Mouse (Mus musculus): ENCODE data around the gene Qser1. TPM values are rescaled to one million over a fixed set of nuclear protein-coding genes. Genes with fewer than 3 reads are reported as not detected.
"Not testable (repeated sequence)": the region's sequence is repeated elsewhere in the genome, so short reads cannot be mapped to it uniquely, and the experiment has no call there.

Qser1 gene
- 10 to 100 TPM in 1 of 2 experiments, 1 to 10 TPM in 1; 9.8 to 11.3 TPM for total RNA-seq (2021)
- long read RNA-seq, experiment 1, partial matches to known transcripts, result 1 of 3 reads
- long read RNA-seq, experiment 1, other reads (novel, unspliced or antisense), result 2 of 3 reads
- long read RNA-seq, experiment 2, partial matches to known transcripts, result 0 of 2 reads
- long read RNA-seq, experiment 2, other reads (novel, unspliced or antisense), result 2 of 2 reads

DNA sequence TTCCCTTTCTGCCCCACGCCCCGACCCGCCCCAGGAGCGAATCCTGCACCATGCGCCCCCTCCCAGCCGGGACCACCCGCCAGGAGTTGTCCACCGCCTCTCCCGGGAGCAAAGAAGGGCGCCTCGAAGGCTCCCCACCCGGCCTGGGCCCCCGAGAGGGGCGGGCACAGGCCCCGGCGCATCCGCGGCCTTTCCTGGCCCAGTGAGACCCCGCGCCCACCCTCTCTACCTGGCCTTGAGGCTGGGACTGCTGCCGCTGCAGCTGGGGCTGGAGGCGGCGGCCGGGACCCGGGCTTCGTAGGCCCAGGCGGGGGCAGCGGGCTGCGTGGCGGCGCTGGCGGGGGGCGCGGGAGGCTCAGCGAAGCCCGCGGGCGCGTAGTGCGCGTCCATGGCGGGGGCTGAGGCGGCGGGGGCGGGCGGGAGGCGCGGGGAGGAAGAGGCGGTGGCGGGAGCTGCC is at the start of gene Qser1:
Gene Qser1, minus strand, starts transcription at position 390 of the 457 bp plus-strand sequence.
- H3K27ac ChIP-seq, result peak within 1 kb of the TSS; percentile 95
- DNase-seq (ENCODE audit: low spot score in 2 of 2), result peak in 1 of 2 experiments; percentile 20
- peak within 1 kb of the TSS; percentile 87 for H3K4me3 ChIP-seq
- TF ChIP-seq CTCF (conservative IDR thresholded peaks at IDR 0.05), result no peak

GRCm38 (mm10) chr2:104864176-104864860 is 47.8 kb upstream of the Qser1 start:
- Histone ChIP-seq H3K4me3 (no peak overlapping the region), H3K27ac (no peak overlapping the region)
- no peak for DNase-seq (ENCODE audit: low spot score in 2 of 2)
- no peak for TF ChIP-seq CTCF (conservative IDR thresholded peaks at IDR 0.05)

- TF ChIP-seq CTCF (conservative IDR thresholded peaks at IDR 0.05), result no peak
- DNase-seq (ENCODE audit: low spot score in 2 of 2), result no peak
- Histone ChIP-seq H3K27ac (no peak overlapping the region), H3K4me3 (no peak overlapping the region)
Observed at GRCm38 (mm10) chr2:104860426-104860825, 43.9 kb upstream of the Qser1 start.

- no peak for DNase-seq (ENCODE audit: low spot score in 2 of 2)
- no peak overlapping the region for H3K27ac ChIP-seq
- no peak overlapping the region for H3K4me3 ChIP-seq
- no peak for TF ChIP-seq CTCF (conservative IDR thresholded peaks at IDR 0.05)
Observed at GRCm38 (mm10) chr2:104859060-104859459, 42.5 kb upstream of the Qser1 start.

- H3K27ac ChIP-seq; DNase-seq (ENCODE audit: low spot score in 2 of 2); H3K4me3 ChIP-seq: not testable (repeated sequence)
Observed at GRCm38 (mm10) chr2:104858083-104858482, 41.5 kb upstream of the Qser1 start.

- TF ChIP-seq CTCF (conservative IDR thresholded peaks at IDR 0.05), result no peak
- Histone ChIP-seq H3K27ac (no peak overlapping the region), H3K4me3 (no peak overlapping the region)
- no peak for DNase-seq (ENCODE audit: low spot score in 2 of 2)
Observed at GRCm38 (mm10) chr2:104856218-104856617, 39.7 kb upstream of the Qser1 start.

DNA sequence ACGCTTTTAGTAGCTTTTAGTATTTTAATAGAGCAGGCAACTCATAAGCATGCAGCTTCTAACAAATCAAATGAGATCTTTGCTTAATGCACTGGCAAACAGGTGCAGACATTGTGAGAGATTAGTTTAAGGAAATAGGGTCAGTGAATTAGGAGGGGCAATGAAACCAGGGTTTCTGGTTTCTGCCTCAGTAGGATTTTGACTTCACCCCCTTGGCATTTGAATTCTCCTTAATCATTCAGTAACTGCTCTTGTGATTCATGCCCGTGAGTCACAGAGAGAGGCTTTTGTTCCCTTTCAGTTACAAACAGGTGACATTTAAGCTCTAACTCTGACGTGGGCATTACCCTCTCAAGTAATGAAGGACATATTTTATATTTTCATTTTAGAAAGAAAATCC is 39.2 kb upstream of the Qser1 start:
- Histone ChIP-seq H3K27ac (no peak overlapping the region), H3K4me3 (no peak overlapping the region)
- TF ChIP-seq CTCF (conservative IDR thresholded peaks at IDR 0.05), result no peak
- DNase-seq (ENCODE audit: low spot score in 2 of 2), result no peak

DNA sequence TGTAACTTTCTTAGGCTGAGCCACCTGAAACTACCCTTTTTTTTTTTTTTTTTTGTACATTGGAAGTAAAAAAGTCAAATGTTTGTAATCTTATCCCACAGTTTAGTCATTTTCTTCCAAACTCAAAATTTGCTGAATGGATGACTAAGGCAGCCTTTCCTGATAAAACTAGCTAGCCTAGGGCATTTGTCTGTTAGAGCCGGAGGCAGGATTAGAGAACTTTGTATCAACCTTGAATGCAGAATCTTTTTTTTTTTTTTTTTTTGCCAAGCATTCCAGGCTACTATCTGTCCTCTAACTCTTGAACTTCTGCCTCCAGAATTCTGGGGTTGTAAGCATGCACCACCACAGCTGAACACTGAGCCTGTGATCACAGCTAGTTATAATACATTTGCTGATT is 38.3 kb upstream of the Qser1 start:
- H3K4me3 ChIP-seq, result no peak overlapping the region
- TF ChIP-seq CTCF (conservative IDR thresholded peaks at IDR 0.05), result no peak
- H3K27ac ChIP-seq, result no peak overlapping the region
- DNase-seq (ENCODE audit: low spot score in 2 of 2), result no peak

- H3K4me3 ChIP-seq, result no peak overlapping the region
- DNase-seq (ENCODE audit: low spot score in 2 of 2), result no peak
- no peak overlapping the region for H3K27ac ChIP-seq
- TF ChIP-seq CTCF (conservative IDR thresholded peaks at IDR 0.05), result no peak
Observed at GRCm38 (mm10) chr2:104852546-104852945, 36.0 kb upstream of the Qser1 start.

DNA sequence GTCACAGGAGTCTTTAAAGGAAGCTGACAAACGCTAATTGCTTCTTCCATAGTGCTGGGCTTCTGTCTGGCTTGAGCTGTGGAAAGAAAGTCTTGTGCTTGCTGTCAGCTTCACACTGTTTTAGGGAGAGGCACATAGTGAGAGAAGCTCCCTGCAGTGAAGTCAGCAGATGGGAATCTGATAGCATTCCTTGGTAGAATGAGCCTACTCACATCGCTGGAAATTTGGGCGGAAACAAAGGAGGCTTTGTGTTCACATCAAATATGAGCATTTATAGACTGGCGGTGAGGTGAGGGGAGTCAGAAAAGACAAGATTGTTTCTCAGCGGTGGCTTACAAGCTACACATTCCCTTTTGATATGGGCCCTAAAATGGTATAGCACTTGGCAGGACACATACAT is 35.1 kb upstream of the Qser1 start:
- H3K4me3 ChIP-seq, result no peak overlapping the region
- TF ChIP-seq CTCF (conservative IDR thresholded peaks at IDR 0.05), result no peak
- no peak for DNase-seq (ENCODE audit: low spot score in 2 of 2)
- no peak overlapping the region for H3K27ac ChIP-seq

GRCm38 (mm10) chr2:104849991-104850359 is 33.4 kb upstream of the Qser1 start:
- no peak for DNase-seq (ENCODE audit: low spot score in 2 of 2)
- no peak for TF ChIP-seq CTCF (conservative IDR thresholded peaks at IDR 0.05)
- peak overlapping the region; percentile 63 for H3K4me3 ChIP-seq
- no peak overlapping the region for H3K27ac ChIP-seq

- Histone ChIP-seq H3K4me3 (peak within 1 kb of the TSS; percentile 63), H3K27ac (no peak within 1 kb of the TSS)
- peak; percentile 20 for TF ChIP-seq CTCF (conservative IDR thresholded peaks at IDR 0.05)
- DNase-seq (ENCODE audit: low spot score in 2 of 2), result peak in 1 of 2 experiments; percentile 27
Observed at GRCm38 (mm10) chr2:104849276-104849990, 32.9 kb upstream of the Qser1 start, which contains the start of gene Prrg4. TSS of gene Prrg4 (minus strand) at chr2:104849876.
